Mouse (Mus musculus) liver, embryonic 16.5 days (tissue): Measurements from ENCODE around the gene Ppp1r14a. TPM values are rescaled to one million over a fixed set of nuclear protein-coding genes. Genes with fewer than 3 reads are reported as not detected.

Experiments used
- ATAC-seq: fragments of 200-750 bp; cut with Nextera tagmentation; 2 replicates; pipeline ENCODE4 v1.8.0; 2017; ENCODE audit warnings: low read depth, mild to moderate bottlenecking, moderate number of reproducible peaks, moderate library complexity
- H3K27ac ChIP-seq: fragments of 300-500 bp; sonication (generic); 2 replicates; pipeline ENCODE4 v1.5.1; 2014; ENCODE audit warnings: mild to moderate bottlenecking, low read length
- H3K27me3 ChIP-seq: fragments of 300-500 bp; sonication (generic); 2 replicates; pipeline ENCODE4 v1.6.1; 2014; ENCODE audit warnings: low read depth, low read length, mixed read lengths; ENCODE audit not compliant: control insufficient read depth, insufficient read depth
- H3K36me3 ChIP-seq: fragments of 300-500 bp; sonication (generic); 2 replicates; pipeline ENCODE4 v1.6.1; 2014; ENCODE audit warnings: mild to moderate bottlenecking; ENCODE audit not compliant: control insufficient read depth, insufficient read depth
- H3K4me1 ChIP-seq: fragments of 300-500 bp; sonication (generic); 2 replicates; pipeline ENCODE4 v1.6.1; 2014; ENCODE audit warnings: low read depth, low read length, mixed read lengths; ENCODE audit not compliant: control insufficient read depth
- H3K4me2 ChIP-seq: fragments of 300-500 bp; sonication (generic); 2 replicates; pipeline ENCODE4 v1.6.1; 2014; ENCODE audit warnings: low read depth, low read length, mixed read lengths
- H3K4me3 ChIP-seq: fragments of 300-500 bp; sonication (generic); 2 replicates; pipeline ENCODE4 v1.5.1; 2014; ENCODE audit warnings: low read depth, mild to moderate bottlenecking, low read length
- H3K9ac ChIP-seq: fragments of 300-500 bp; sonication (generic); 2 replicates; pipeline ENCODE4 v1.6.1; 2014; ENCODE audit warnings: low read depth, low read length
- H3K9me3 ChIP-seq: fragments of 300-500 bp; sonication (generic); replicated peaks from 2 replicates; pipeline ENCODE4 v1.6.1; 2016; ENCODE audit warnings: low read length; ENCODE audit not compliant: control insufficient read depth
- WGBS: fragments of 180-500 bp; shearing (Covaris S2); extraction: QIAGEN DNeasy Blood & Tissue Kit; methylation state at CpG from one replicate; pipeline ENCODE4 v1.1.7; 2014; ENCODE audit not compliant: insufficient replicate concordance; 5-methylcytosine and 5-hydroxymethylcytosine counted together
- polyA plus RNA-seq: library from polyadenylated mRNA; unstranded; fragments of >200 nt; fragmentation: Nextera tagmentation; extraction: Ambion mirVana; gene quantifications from 2 replicates; pipeline ENCODE4 v1.2.1, GENCODE M21; 2015

The Ppp1r14a gene
- polyA plus RNA-seq, 1 experiment from 2014 or later = 2.5 TPM

- Histone ChIP-seq H3K4me3 (peak overlapping the region; percentile 52), H3K9me3 (no peaks in the 10 kb centered on the region), H3K4me1 (peaks cover 38% of the 10 kb centered on the region), H3K4me2 (peak overlapping the region; percentile 70), H3K36me3 (no peaks in the 10 kb centered on the region), H3K27me3 (peaks cover 61% of the 10 kb centered on the region), H3K9ac (no peak overlapping the region), H3K27ac (no peak overlapping the region)
- WGBS = 2% methylated on average over 48 of the region's 48 CpGs
- no peak for ATAC-seq
These were observed 15.6 kb downstream of the Ppp1r14a start for GRCm38 (mm10) chr7:29304463-29305262.

DNA sequence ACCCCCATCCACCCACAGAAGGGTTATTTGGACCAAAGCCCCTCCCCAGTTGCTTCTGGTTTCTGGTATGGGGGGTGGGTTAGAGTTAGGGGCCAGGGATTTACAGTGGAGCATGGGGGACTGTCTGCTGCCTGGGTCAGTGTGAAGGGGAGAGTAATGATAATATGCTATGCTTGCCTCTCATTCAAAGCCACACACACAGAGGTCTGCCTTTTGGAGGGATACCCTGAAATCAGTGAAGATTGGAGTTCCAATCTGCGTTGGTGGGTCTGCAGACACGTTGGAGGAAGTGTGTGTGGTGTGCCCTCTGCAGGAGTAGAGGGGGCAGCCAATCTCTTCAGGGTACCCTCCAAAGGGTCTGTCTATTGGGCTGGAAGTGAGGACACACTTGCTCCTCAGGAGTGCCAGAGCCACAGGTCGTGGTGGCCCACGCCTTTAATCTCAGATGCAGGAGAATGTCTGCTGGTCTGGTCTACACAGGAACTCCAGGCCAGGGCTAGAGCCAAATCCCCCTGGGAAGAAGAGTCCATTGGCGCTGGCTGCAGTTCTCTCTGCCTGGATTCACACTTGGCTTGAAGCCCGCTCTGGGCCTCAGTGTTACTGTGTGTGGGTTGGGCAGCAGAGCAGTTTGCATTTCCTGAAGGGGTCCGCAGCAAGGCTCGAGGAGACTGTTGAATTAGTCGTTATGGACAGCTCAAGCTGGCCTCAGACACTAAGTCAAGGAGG, 16.3 kb downstream of the Ppp1r14a start:
- no peak for ATAC-seq
- H3K4me1 ChIP-seq = peaks cover 39% of the 10 kb centered on the region
- H3K27ac ChIP-seq = no peak overlapping the region
- no peak overlapping the region for H3K4me3 ChIP-seq
- no peaks in the 10 kb centered on the region for H3K9me3 ChIP-seq
- H3K9ac ChIP-seq = no peak overlapping the region
- peaks cover 62% of the 10 kb centered on the region for H3K27me3 ChIP-seq
- no peaks in the 10 kb centered on the region for H3K36me3 ChIP-seq
- H3K4me2 ChIP-seq = 0 out of 2 replicates have a peak overlapping the region, but pooled peaks have one; percentile 70
- WGBS = 33% methylated on average over 9 of the region's 9 CpGs

GRCm38 (mm10) chr7:29306108-29306507, 17.0 kb downstream of the Ppp1r14a start:
- H3K27ac ChIP-seq = no peak overlapping the region
- H3K4me2 ChIP-seq = no peak overlapping the region
- ATAC-seq = no peak
- no peak overlapping the region for H3K9ac ChIP-seq
- H3K4me1 ChIP-seq = peaks cover 39% of the 10 kb centered on the region
- peaks cover 62% of the 10 kb centered on the region for H3K27me3 ChIP-seq
- H3K9me3 ChIP-seq = no peaks in the 10 kb centered on the region
- H3K4me3 ChIP-seq = no peak overlapping the region
- WGBS = 54% methylated on average over 7 of the region's 7 CpGs
- no peaks in the 10 kb centered on the region for H3K36me3 ChIP-seq

GRCm38 (mm10) chr7:29306619-29307018, 17.5 kb downstream of the Ppp1r14a start:
- WGBS = 27% methylated on average over 7 of the region's 7 CpGs
- Histone ChIP-seq H3K36me3 (no peaks in the 10 kb centered on the region), H3K27me3 (peaks cover 62% of the 10 kb centered on the region), H3K4me2 (no peak overlapping the region), H3K9ac (no peak overlapping the region), H3K27ac (no peak overlapping the region), H3K9me3 (no peaks in the 10 kb centered on the region), H3K4me3 (no peak overlapping the region), H3K4me1 (peaks cover 39% of the 10 kb centered on the region)
- no peak for ATAC-seq

DNA sequence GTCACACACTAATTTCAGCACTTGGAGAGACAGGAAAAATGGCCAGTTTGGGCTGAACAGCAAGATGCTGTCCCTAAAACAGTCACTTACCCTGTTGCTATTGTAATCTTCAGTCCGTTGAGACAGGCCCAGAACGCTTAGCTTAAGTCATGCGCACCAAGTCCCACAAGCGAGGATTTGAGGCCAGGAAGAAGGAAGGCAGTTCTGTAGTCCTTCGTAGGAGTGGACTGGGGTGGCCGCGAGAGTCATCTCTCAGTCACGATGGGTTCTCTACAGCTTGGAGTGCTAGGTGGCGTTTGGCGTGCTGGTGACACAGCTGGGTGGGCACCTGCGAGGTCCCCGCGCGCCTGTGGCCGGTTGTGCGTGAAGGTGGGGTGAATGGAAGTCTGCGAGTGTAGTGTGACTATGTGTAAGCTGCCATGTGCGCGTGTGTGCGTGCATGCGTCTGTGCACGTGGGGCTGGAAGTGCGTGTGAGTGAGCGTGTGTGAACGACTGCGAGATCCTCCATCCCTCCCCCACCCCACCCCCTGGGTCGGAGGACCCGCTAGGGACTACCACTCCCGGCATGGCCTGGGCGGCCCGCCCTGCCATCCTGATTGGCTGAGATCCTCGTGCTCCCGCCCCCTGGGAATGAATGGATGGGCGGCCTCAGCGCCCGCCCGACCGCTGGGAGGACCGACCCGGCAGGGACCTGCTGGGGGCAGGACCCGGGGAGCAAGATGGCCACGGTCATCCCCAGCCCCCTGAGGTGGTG, 18.4 kb downstream of the Ppp1r14a start:
- H3K9ac ChIP-seq = peak overlapping the region; percentile 56
- H3K27me3 ChIP-seq = peaks cover 59% of the 10 kb centered on the region
- H3K4me3 ChIP-seq = peak overlapping the region; percentile 68
- peak overlapping the region; percentile 94 for H3K4me2 ChIP-seq
- H3K4me1 ChIP-seq = peaks cover 39% of the 10 kb centered on the region
- H3K9me3 ChIP-seq = no peaks in the 10 kb centered on the region
- H3K27ac ChIP-seq = no peak overlapping the region
- ATAC-seq = peak; percentile 87
- no peaks in the 10 kb centered on the region for H3K36me3 ChIP-seq
- WGBS = 1% methylated on average over 42 of the region's 42 CpGs

DNA sequence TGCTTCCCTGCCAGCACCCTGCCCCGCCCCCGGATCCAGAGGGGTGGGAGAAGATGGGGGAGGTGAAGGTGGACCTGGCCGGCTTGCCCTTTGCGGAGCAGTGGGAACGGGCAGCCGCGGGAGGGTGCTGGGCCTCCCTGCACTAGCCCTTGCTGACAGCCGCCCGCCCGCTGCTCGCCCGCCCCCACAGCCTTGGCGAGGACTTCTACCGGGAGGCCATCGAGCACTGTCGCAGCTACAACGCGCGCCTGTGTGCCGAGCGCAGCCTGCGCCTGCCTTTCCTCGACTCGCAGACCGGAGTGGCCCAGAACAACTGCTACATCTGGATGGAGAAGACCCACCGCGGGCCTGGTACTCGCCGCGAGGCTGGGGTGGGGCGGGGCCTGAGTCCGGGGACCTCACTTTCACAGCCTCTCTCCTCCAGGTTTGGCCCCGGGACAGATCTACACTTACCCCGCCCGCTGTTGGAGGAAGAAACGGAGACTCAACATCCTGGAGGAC, 20.2 kb downstream of the Ppp1r14a start:
- Histone ChIP-seq H3K4me3 (peak overlapping the region; percentile 59), H3K4me2 (peak overlapping the region; percentile 81), H3K27ac (no peak overlapping the region), H3K36me3 (no peaks in the 10 kb centered on the region), H3K9me3 (no peaks in the 10 kb centered on the region), H3K4me1 (peaks cover 35% of the 10 kb centered on the region), H3K27me3 (peaks cover 42% of the 10 kb centered on the region), H3K9ac (peak overlapping the region; percentile 53)
- ATAC-seq = peak; percentile 45
- WGBS = under 1% methylated on average over 32 of the region's 36 CpGs

DNA sequence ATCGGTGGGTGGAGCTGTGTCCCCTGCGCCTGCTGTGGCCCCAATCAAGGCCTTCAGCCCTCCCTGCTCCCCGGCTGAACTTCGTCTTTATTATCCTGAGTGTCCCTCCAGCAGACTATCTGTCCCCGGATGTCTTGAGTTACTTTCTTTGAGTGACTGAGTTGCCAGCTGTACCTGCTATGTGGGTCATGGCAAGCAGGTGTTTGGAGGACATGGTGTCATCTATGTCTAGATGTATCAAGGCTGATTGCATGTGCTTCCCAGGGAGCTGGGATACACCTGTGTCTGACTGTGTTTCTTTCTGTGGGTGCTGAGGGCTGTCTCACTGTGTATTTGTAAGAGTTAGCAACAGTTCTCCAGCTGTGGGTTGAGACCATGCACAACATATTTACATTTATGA, 20.6 kb downstream of the Ppp1r14a start:
- H3K9me3 ChIP-seq = no peaks in the 10 kb centered on the region
- H3K36me3 ChIP-seq = no peaks in the 10 kb centered on the region
- peak overlapping the region; percentile 53 for H3K9ac ChIP-seq
- ATAC-seq = no peak; the same call in 1 of the 2 replicates
- WGBS = 6% methylated on average over 5 of the region's 5 CpGs
- H3K4me3 ChIP-seq = peak overlapping the region; percentile 59
- peaks cover 37% of the 10 kb centered on the region for H3K27me3 ChIP-seq
- H3K4me2 ChIP-seq = peak overlapping the region; percentile 81
- H3K4me1 ChIP-seq = peaks cover 31% of the 10 kb centered on the region
- no peak overlapping the region for H3K27ac ChIP-seq

- no peak for ATAC-seq
- Histone ChIP-seq H3K9ac (no peak overlapping the region), H3K27me3 (peaks cover 17% of the 10 kb centered on the region), H3K9me3 (no peaks in the 10 kb centered on the region), H3K4me1 (peaks cover 27% of the 10 kb centered on the region), H3K4me2 (no peak overlapping the region), H3K27ac (no peak overlapping the region), H3K4me3 (no peak overlapping the region), H3K36me3 (no peaks in the 10 kb centered on the region)
- WGBS = 30% methylated on average over 9 of the region's 9 CpGs
These were observed 23.9 kb downstream of the Ppp1r14a start for GRCm38 (mm10) chr7:29313051-29313450.
